Mouse (Mus musculus) midbrain, embryonic 14.5 days (tissue): ENCODE data around the gene Fbln2. TPM values are rescaled to one million over a fixed set of nuclear protein-coding genes. Genes with fewer than 3 reads are reported as not detected.

Experiments used
- ATAC-seq: fragments of 200-750 bp; cut with Nextera tagmentation; 2 replicates; pipeline ENCODE4 v1.8.0; 2017; ENCODE audit warnings: moderate number of reproducible peaks, moderate library complexity; ENCODE audit not compliant: low FRiP score, low TSS enrichment
- DNase-seq: peaks from one replicate; pipeline ENCODE4 v3.0.0-alpha.2; 2015
- H3K27ac ChIP-seq: fragments of 300-500 bp; sonication (generic); replicated peaks from 2 replicates; pipeline ENCODE4 v1.5.1; 2014; ENCODE audit warnings: mild to moderate bottlenecking, low read depth, low read length, moderate library complexity
- H3K27me3 ChIP-seq: fragments of 300-500 bp; sonication (generic); 2 replicates; pipeline ENCODE4 v1.6.1; 2014; ENCODE audit warnings: low read length, control low read depth, mixed read lengths; ENCODE audit not compliant: control insufficient read depth, insufficient read depth
- H3K36me3 ChIP-seq: fragments of 300-500 bp; sonication (generic); 2 replicates; pipeline ENCODE4 v1.6.1; 2014; ENCODE audit warnings: low read length, control low read depth; ENCODE audit not compliant: control insufficient read depth, insufficient read depth
- H3K4me1 ChIP-seq: fragments of 300-500 bp; sonication (generic); 2 replicates; pipeline ENCODE4 v1.6.1; 2014; ENCODE audit warnings: mild to moderate bottlenecking, antibody characterized with exemption, low read length, control low read depth; ENCODE audit not compliant: control insufficient read depth, insufficient read depth
- H3K4me2 ChIP-seq: fragments of 300-500 bp; sonication (generic); 2 replicates; pipeline ENCODE4 v1.6.1; 2014; ENCODE audit warnings: mild to moderate bottlenecking, low read length, moderate library complexity
- H3K4me3 ChIP-seq: fragments of 300-500 bp; sonication (generic); replicated peaks from 2 replicates; pipeline ENCODE4 v1.5.1; 2014; ENCODE audit warnings: low read depth, low read length
- H3K9ac ChIP-seq: fragments of 300-500 bp; sonication (generic); replicated peaks from 2 replicates; pipeline ENCODE4 v1.6.1; 2014; ENCODE audit warnings: mild to moderate bottlenecking, low read length, moderate library complexity
- H3K9me3 ChIP-seq: fragments of 300-500 bp; sonication (generic); 2 replicates; pipeline ENCODE4 v1.6.1; 2016; ENCODE audit warnings: low read length, control low read depth, mixed read lengths; ENCODE audit not compliant: control insufficient read depth
- WGBS: fragments of 180-500 bp; shearing (Covaris S2); extraction: QIAGEN DNeasy Blood & Tissue Kit; methylation state at CpG from one replicate; pipeline ENCODE4 v1.1.7; 2014; 5-methylcytosine and 5-hydroxymethylcytosine counted together
- polyA plus RNA-seq: library from polyadenylated mRNA; unstranded; fragments of >200 nt; fragmentation: Nextera tagmentation; extraction: Ambion mirVana; gene quantifications from 2 replicates; pipeline ENCODE4 v1.2.1, GENCODE M21; 2014

Gene Fbln2
- polyA plus RNA-seq, 1 experiment from 2014 or later: 12.0 TPM

GRCm38 (mm10) chr6:91240537-91240936 lies 28.3 kb downstream of the Fbln2 start:
- no peaks in the 10 kb centered on the region for H3K27me3 ChIP-seq
- peaks cover 10% of the 10 kb centered on the region; the same call in 1 of the 2 replicates for H3K4me1 ChIP-seq
- no peaks in the 10 kb centered on the region for H3K9me3 ChIP-seq
- WGBS: 55% methylated on average over 2 of the region's 2 CpGs
- no peak overlapping the region for H3K9ac ChIP-seq
- H3K4me2 ChIP-seq: no peak overlapping the region
- ATAC-seq (no peak), DNase-seq (no peak)
- H3K27ac ChIP-seq: no peak overlapping the region
- no peaks in the 10 kb centered on the region for H3K36me3 ChIP-seq
- H3K4me3 ChIP-seq: no peak overlapping the region

- no peak for DNase-seq
- no peaks in the 10 kb centered on the region for H3K36me3 ChIP-seq
- ATAC-seq: no peak
- no peak overlapping the region for H3K4me2 ChIP-seq
- H3K4me1 ChIP-seq: peaks cover 10% of the 10 kb centered on the region; the same call in 1 of the 2 replicates
- no peaks in the 10 kb centered on the region for H3K9me3 ChIP-seq
- H3K4me3 ChIP-seq: no peak overlapping the region
- no peaks in the 10 kb centered on the region for H3K27me3 ChIP-seq
- no peak overlapping the region for H3K9ac ChIP-seq
- no peak overlapping the region for H3K27ac ChIP-seq
Observed at GRCm38 (mm10) chr6:91240964-91241363, 28.7 kb downstream of the Fbln2 start.

GRCm38 (mm10) chr6:91243395-91243794 lies 31.1 kb downstream of the Fbln2 start:
- Histone ChIP-seq H3K27me3 (no peaks in the 10 kb centered on the region), H3K36me3 (no peaks in the 10 kb centered on the region), H3K4me1 (peaks cover 10% of the 10 kb centered on the region; the same call in 1 of the 2 replicates), H3K27ac (no peak overlapping the region), H3K4me2 (no peak overlapping the region), H3K9ac (no peak overlapping the region), H3K9me3 (no peaks in the 10 kb centered on the region), H3K4me3 (no peak overlapping the region)
- 91% methylated on average over 6 of the region's 6 CpGs for WGBS
- ATAC-seq (no peak), DNase-seq (no peak)

- Histone ChIP-seq H3K4me2 (no peak overlapping the region), H3K27me3 (no peaks in the 10 kb centered on the region), H3K36me3 (no peaks in the 10 kb centered on the region), H3K4me1 (peaks cover 10% of the 10 kb centered on the region; the same call in 1 of the 2 replicates), H3K4me3 (no peak overlapping the region), H3K9ac (no peak overlapping the region), H3K27ac (no peak overlapping the region), H3K9me3 (no peaks in the 10 kb centered on the region)
- WGBS: 77% methylated on average over 8 of the region's 8 CpGs
- ATAC-seq (no peak), DNase-seq (no peak)
Observed at GRCm38 (mm10) chr6:91244331-91244730, 32.1 kb downstream of the Fbln2 start.

GRCm38 (mm10) chr6:91245331-91245730 lies 33.1 kb downstream of the Fbln2 start:
- DNase-seq (no peak), ATAC-seq (no peak)
- H3K4me2 ChIP-seq: no peak overlapping the region
- no peak overlapping the region for H3K27ac ChIP-seq
- no peaks in the 10 kb centered on the region for H3K27me3 ChIP-seq
- 5% methylated on average over 6 of the region's 6 CpGs for WGBS
- H3K4me1 ChIP-seq: peaks cover 10% of the 10 kb centered on the region; the same call in 1 of the 2 replicates
- no peak overlapping the region for H3K9ac ChIP-seq
- no peaks in the 10 kb centered on the region for H3K9me3 ChIP-seq
- H3K36me3 ChIP-seq: no peaks in the 10 kb centered on the region
- no peak overlapping the region for H3K4me3 ChIP-seq

GRCm38 (mm10) chr6:91247343-91247742 lies 35.1 kb downstream of the Fbln2 start:
- WGBS: 93% methylated on average over 1 of the region's 1 CpGs

GRCm38 (mm10) chr6:91248627-91249026 lies 36.4 kb downstream of the Fbln2 start:
- DNase-seq (no peak), ATAC-seq (no peak)
- Histone ChIP-seq H3K4me2 (no peak overlapping the region), H3K9ac (no peak overlapping the region), H3K27ac (no peak overlapping the region), H3K27me3 (no peaks in the 10 kb centered on the region), H3K36me3 (no peaks in the 10 kb centered on the region), H3K4me1 (peaks cover 10% of the 10 kb centered on the region; the same call in 1 of the 2 replicates), H3K9me3 (no peaks in the 10 kb centered on the region), H3K4me3 (no peak overlapping the region)
- 87% methylated on average over 4 of the region's 4 CpGs for WGBS

More at GRCm38 (mm10) chr6:91247343-91247742, 35.1 kb downstream of the Fbln2 start:
- no peak overlapping the region for H3K4me2 ChIP-seq
- no peak for ATAC-seq
- H3K27me3 ChIP-seq: no peaks in the 10 kb centered on the region
- DNase-seq: no peak
- H3K36me3 ChIP-seq: no peaks in the 10 kb centered on the region
- no peak overlapping the region for H3K4me3 ChIP-seq
- H3K9ac ChIP-seq: no peak overlapping the region
- peaks cover 10% of the 10 kb centered on the region; the same call in 1 of the 2 replicates for H3K4me1 ChIP-seq
- no peaks in the 10 kb centered on the region for H3K9me3 ChIP-seq
- H3K27ac ChIP-seq: no peak overlapping the region

- H3K4me1 ChIP-seq: peaks cover 10% of the 10 kb centered on the region; the same call in 1 of the 2 replicates
- no peaks in the 10 kb centered on the region for H3K9me3 ChIP-seq
- 93% methylated on average over 1 of the region's 1 CpGs for WGBS
- H3K9ac ChIP-seq: no peak overlapping the region
- DNase-seq: no peak
- H3K4me3 ChIP-seq: no peak overlapping the region
- no peaks in the 10 kb centered on the region for H3K36me3 ChIP-seq
- no peak overlapping the region for H3K4me2 ChIP-seq
- H3K27ac ChIP-seq: no peak overlapping the region
- ATAC-seq: no peak
- H3K27me3 ChIP-seq: no peaks in the 10 kb centered on the region
Observed at GRCm38 (mm10) chr6:91249797-91250196, 37.5 kb downstream of the Fbln2 start.

- no peak overlapping the region for H3K4me2 ChIP-seq
- no peaks in the 10 kb centered on the region for H3K36me3 ChIP-seq
- ATAC-seq: no peak
- no peak for DNase-seq
- H3K27ac ChIP-seq: no peak overlapping the region
- no peak overlapping the region for H3K9ac ChIP-seq
- no peaks in the 10 kb centered on the region for H3K27me3 ChIP-seq
- H3K9me3 ChIP-seq: no peaks in the 10 kb centered on the region
- WGBS: 81% methylated on average over 16 of the region's 16 CpGs
- peaks cover 7% of the 10 kb centered on the region for H3K4me1 ChIP-seq
- H3K4me3 ChIP-seq: no peak overlapping the region
Observed at GRCm38 (mm10) chr6:91259440-91260120, 47.3 kb downstream of the Fbln2 start.
